Mouse (Mus musculus): ENCODE data around the gene Arid5b. TPM values are rescaled to one million over a fixed set of nuclear protein-coding genes. Genes with fewer than 3 reads are reported as not detected.

Arid5b gene
- total RNA-seq, 2 experiments from 2014 or later = 27.3 to 33.9 TPM

GRCm38 (mm10) chr10:68269789-68270188 lies 8.8 kb downstream of the Arid5b start:
- no peak for DNase-seq

GRCm38 (mm10) chr10:68268629-68269028 lies 9.9 kb downstream of the Arid5b start:
- DNase-seq = no peak

GRCm38 (mm10) chr10:68263969-68264688 lies 14.4 kb downstream of the Arid5b start:
- no peak for DNase-seq

GRCm38 (mm10) chr10:68263296-68263968 lies 15.1 kb downstream of the Arid5b start:
- no peak for DNase-seq

GRCm38 (mm10) chr10:68259601-68260000 lies 18.9 kb downstream of the Arid5b start:
- peak in 1 of 2 experiments; percentile 30 for DNase-seq

- DNase-seq = peak in 1 of 2 experiments; percentile 50
Observed at GRCm38 (mm10) chr10:68257358-68258056, 21.0 kb downstream of the Arid5b start.

GRCm38 (mm10) chr10:68256134-68256533 lies 22.4 kb downstream of the Arid5b start:
- no peak for DNase-seq

- DNase-seq = no peak
Observed at GRCm38 (mm10) chr10:68253452-68254117, 25.0 kb downstream of the Arid5b start.

GRCm38 (mm10) chr10:68252650-68253049 lies 25.9 kb downstream of the Arid5b start:
- no peak for DNase-seq

GRCm38 (mm10) chr10:68249355-68249782 lies 29.2 kb downstream of the Arid5b start:
- DNase-seq = peak; percentile 64 to 66

GRCm38 (mm10) chr10:68248281-68249015 lies 30.1 kb downstream of the Arid5b start:
- DNase-seq = peak; percentile 23 to 30

GRCm38 (mm10) chr10:68247490-68248280 lies 30.9 kb downstream of the Arid5b start:
- DNase-seq = no peak

- DNase-seq = no peak
Observed at GRCm38 (mm10) chr10:68246603-68247247, 31.8 kb downstream of the Arid5b start.

- no peak for DNase-seq
Observed at GRCm38 (mm10) chr10:68240804-68241485, 37.6 kb downstream of the Arid5b start.

- DNase-seq = no peak
Observed at GRCm38 (mm10) chr10:68240094-68240803, 38.3 kb downstream of the Arid5b start.

- no peak for DNase-seq
Observed at GRCm38 (mm10) chr10:68239426-68240070, 39.0 kb downstream of the Arid5b start.

GRCm38 (mm10) chr10:68238707-68239425 lies 39.7 kb downstream of the Arid5b start:
- peak in 1 of 2 experiments; percentile 17 for DNase-seq

- no peak for DNase-seq
Observed at GRCm38 (mm10) chr10:68238182-68238581, 40.4 kb downstream of the Arid5b start.
